Mouse (Mus musculus) embryonic facial prominence, embryonic 10.5 days (tissue): ENCODE data around the gene Bloc1s1. TPM values are rescaled to one million over a fixed set of nuclear protein-coding genes. Genes with fewer than 3 reads are reported as not detected.

Source experiments
- DNase-seq: peaks from one replicate; pipeline ENCODE4 v3.0.0-alpha.2; 2017; ENCODE audit warnings: low spot score
- H3K27ac ChIP-seq: fragments of 300-500 bp; sonication (generic); replicated peaks from 2 replicates; pipeline ENCODE4 v1.5.1; 2016; ENCODE audit warnings: mild to moderate bottlenecking
- H3K27me3 ChIP-seq: fragments of 300-500 bp; sonication (generic); replicated peaks from 2 replicates; pipeline ENCODE4 v1.6.1; 2016; ENCODE audit warnings: low read depth, mild to moderate bottlenecking; ENCODE audit not compliant: poor library complexity, severe bottlenecking
- H3K36me3 ChIP-seq: fragments of 300-500 bp; sonication (generic); replicated peaks from 2 replicates; pipeline ENCODE4 v1.6.1; 2016; ENCODE audit warnings: mild to moderate bottlenecking, moderate library complexity
- H3K4me1 ChIP-seq: fragments of 300-500 bp; sonication (generic); 2 replicates; pipeline ENCODE4 v1.6.1; 2016
- H3K4me3 ChIP-seq: fragments of 300-500 bp; sonication (generic); 2 replicates; pipeline ENCODE4 v1.5.1; 2016; ENCODE audit warnings: mild to moderate bottlenecking, moderate library complexity
- H3K9me3 ChIP-seq: fragments of 300-500 bp; sonication (generic); 2 replicates; pipeline ENCODE4 v1.6.1; 2016; ENCODE audit warnings: mild to moderate bottlenecking
- WGBS: fragments of 180-500 bp; shearing (Covaris S2); methylation state at CpG from one replicate; pipeline ENCODE4 v1.1.7; 2016; 5-methylcytosine and 5-hydroxymethylcytosine counted together
- polyA plus RNA-seq: library from polyadenylated mRNA; unstranded; fragments of >200 nt; fragmentation: Nextera tagmentation; extraction: Ambion mirVana; gene quantifications from 2 replicates; pipeline ENCODE4 v1.2.1, GENCODE M21; 2016

The Bloc1s1 gene
- polyA plus RNA-seq, 1 experiment from 2014 or later = 185 TPM

GRCm38 (mm10) chr10:128897501-128897900, 26.3 kb downstream of the Bloc1s1 start:
- 28% methylated on average over 1 of the region's 1 CpGs for WGBS
- no peak overlapping the region for H3K4me3 ChIP-seq
- DNase-seq = no peak
- H3K36me3 ChIP-seq = no peaks in the 10 kb centered on the region
- no peaks in the 10 kb centered on the region for H3K9me3 ChIP-seq
- peaks cover 50% of the 10 kb centered on the region for H3K27me3 ChIP-seq
- H3K27ac ChIP-seq = no peak overlapping the region
- peaks cover 30% of the 10 kb centered on the region for H3K4me1 ChIP-seq

- 0 out of 2 replicates have a peak overlapping the region, but pooled peaks have one; percentile 31 for H3K4me3 ChIP-seq
- H3K36me3 ChIP-seq = no peaks in the 10 kb centered on the region
- WGBS = 29% methylated on average over 1 of the region's 1 CpGs
- peaks cover 35% of the 10 kb centered on the region for H3K4me1 ChIP-seq
- H3K27ac ChIP-seq = no peak overlapping the region
- H3K9me3 ChIP-seq = no peaks in the 10 kb centered on the region
- DNase-seq = no peak
- H3K27me3 ChIP-seq = peaks cover 50% of the 10 kb centered on the region
Measured at GRCm38 (mm10) chr10:128896807-128897206, 27.0 kb downstream of the Bloc1s1 start.

- DNase-seq = peak; percentile 30
Measured at GRCm38 (mm10) chr10:128895952-128896693, 27.7 kb downstream of the Bloc1s1 start.

GRCm38 (mm10) chr10:128895437-128895836, 28.4 kb downstream of the Bloc1s1 start:
- WGBS = under 1% methylated on average over 9 of the region's 9 CpGs
- Histone ChIP-seq H3K4me1 (peaks cover 39% of the 10 kb centered on the region), H3K9me3 (no peaks in the 10 kb centered on the region), H3K27ac (no peak overlapping the region), H3K36me3 (no peaks in the 10 kb centered on the region), H3K27me3 (peaks cover 50% of the 10 kb centered on the region), H3K4me3 (peak overlapping the region; percentile 31)
- DNase-seq = peak; percentile 79

More at GRCm38 (mm10) chr10:128895952-128896693, 27.7 kb downstream of the Bloc1s1 start:
- no peak overlapping the region for H3K27ac ChIP-seq
- no peaks in the 10 kb centered on the region for H3K9me3 ChIP-seq
- H3K4me3 ChIP-seq = peak overlapping the region; percentile 31
- no peaks in the 10 kb centered on the region for H3K36me3 ChIP-seq
- 4% methylated on average over 17 of the region's 17 CpGs for WGBS
- peaks cover 35% of the 10 kb centered on the region for H3K4me1 ChIP-seq
- H3K27me3 ChIP-seq = peaks cover 50% of the 10 kb centered on the region

- 1% methylated on average over 9 of the region's 9 CpGs for WGBS
- H3K36me3 ChIP-seq = peaks cover 9% of the 10 kb centered on the region
- peaks cover 65% of the 10 kb centered on the region for H3K4me1 ChIP-seq
- peak overlapping the region; percentile 93 for H3K27ac ChIP-seq
- no peaks in the 10 kb centered on the region for H3K9me3 ChIP-seq
- peak overlapping the region; percentile 89 for H3K4me3 ChIP-seq
- peak; percentile 48 for DNase-seq
- H3K27me3 ChIP-seq = peaks cover 43% of the 10 kb centered on the region
Measured at GRCm38 (mm10) chr10:128892246-128892645, 31.6 kb downstream of the Bloc1s1 start.

- peaks cover 17% of the 10 kb centered on the region for H3K36me3 ChIP-seq
- H3K27me3 ChIP-seq = peaks cover 35% of the 10 kb centered on the region
- peak within 1 kb of the TSS; percentile 93 for H3K27ac ChIP-seq
- under 1% methylated on average over 69 of the region's 89 CpGs for WGBS
- DNase-seq = peak; percentile 92
- H3K4me1 ChIP-seq = peaks cover 65% of the 10 kb centered on the region
- H3K4me3 ChIP-seq = peak within 1 kb of the TSS; percentile 89
- H3K9me3 ChIP-seq = no peaks in the 10 kb centered on the region
Measured at GRCm38 (mm10) chr10:128891296-128892094, 32.3 kb downstream of the Bloc1s1 start, which contains the start of gene Gdf11. Gdf11 (minus strand) TSS chr10:128891718.

- Histone ChIP-seq H3K4me1 (peaks cover 64% of the 10 kb centered on the region), H3K4me3 (peak overlapping the region; percentile 89), H3K27me3 (peaks cover 26% of the 10 kb centered on the region), H3K9me3 (no peaks in the 10 kb centered on the region), H3K27ac (peak overlapping the region; percentile 93), H3K36me3 (peaks cover 25% of the 10 kb centered on the region)
- WGBS = under 1% methylated on average over 40 of the region's 40 CpGs
- DNase-seq = peak; percentile 48
Measured at GRCm38 (mm10) chr10:128890383-128891295, 33.2 kb downstream of the Bloc1s1 start.

GRCm38 (mm10) chr10:128889846-128890245, 34.0 kb downstream of the Bloc1s1 start:
- Histone ChIP-seq H3K9me3 (no peaks in the 10 kb centered on the region), H3K4me3 (peak overlapping the region; percentile 89), H3K27me3 (peaks cover 22% of the 10 kb centered on the region), H3K4me1 (peaks cover 66% of the 10 kb centered on the region), H3K36me3 (peaks cover 33% of the 10 kb centered on the region), H3K27ac (peak overlapping the region; percentile 93)
- no peak for DNase-seq
- WGBS = 2% methylated on average over 2 of the region's 2 CpGs

GRCm38 (mm10) chr10:128888941-128889827, 34.7 kb downstream of the Bloc1s1 start:
- H3K27me3 ChIP-seq = peaks cover 16% of the 10 kb centered on the region
- H3K27ac ChIP-seq = peak overlapping the region; percentile 93
- peaks cover 40% of the 10 kb centered on the region for H3K36me3 ChIP-seq
- no peaks in the 10 kb centered on the region for H3K9me3 ChIP-seq
- DNase-seq = peak; percentile 91
- H3K4me1 ChIP-seq = peaks cover 70% of the 10 kb centered on the region
- 1% methylated on average over 7 of the region's 7 CpGs for WGBS
- peak overlapping the region; percentile 89 for H3K4me3 ChIP-seq

GRCm38 (mm10) chr10:128882067-128882466, 41.8 kb downstream of the Bloc1s1 start:
- Histone ChIP-seq H3K4me3 (no peak overlapping the region), H3K27ac (no peak overlapping the region), H3K9me3 (no peaks in the 10 kb centered on the region), H3K4me1 (peaks cover 24% of the 10 kb centered on the region), H3K27me3 (no peaks in the 10 kb centered on the region), H3K36me3 (peaks cover 93% of the 10 kb centered on the region)
- 84% methylated on average over 5 of the region's 5 CpGs for WGBS
- no peak for DNase-seq

GRCm38 (mm10) chr10:128878811-128879210, 45.0 kb downstream of the Bloc1s1 start:
- H3K9me3 ChIP-seq = no peaks in the 10 kb centered on the region
- H3K36me3 ChIP-seq = peaks cover 92% of the 10 kb centered on the region
- 85% methylated on average over 2 of the region's 2 CpGs for WGBS
- H3K4me1 ChIP-seq = no peaks in the 10 kb centered on the region
- DNase-seq = no peak
- no peaks in the 10 kb centered on the region for H3K27me3 ChIP-seq
- H3K4me3 ChIP-seq = no peak overlapping the region
- H3K27ac ChIP-seq = no peak overlapping the region
